Mouse (Mus musculus) kidney, postnatal 0 days (tissue): Measurements from ENCODE around the gene Fgfr2. TPM values are rescaled to one million over a fixed set of nuclear protein-coding genes. Genes with fewer than 3 reads are reported as not detected.

Experiments
- ATAC-seq: fragments of 200-750 bp; cut with Nextera tagmentation; replicated peaks from 2 replicates; pipeline ENCODE4 v1.8.0; 2017; ENCODE audit warnings: low read depth, moderate number of reproducible peaks, moderate TSS enrichment, moderate library complexity; ENCODE audit not compliant: low FRiP score
- DNase-seq: peaks from one replicate; pipeline ENCODE4 v3.0.0-alpha.2; 2016; ENCODE audit warnings: low spot score
- H3K27ac ChIP-seq: fragments of 300-500 bp; sonication (generic); 2 replicates; pipeline ENCODE4 v1.5.1; 2014; ENCODE audit warnings: mild to moderate bottlenecking
- H3K27me3 ChIP-seq: fragments of 300-500 bp; sonication (generic); 2 replicates; pipeline ENCODE4 v1.6.1; 2014; ENCODE audit warnings: low read length, mixed read lengths; ENCODE audit not compliant: insufficient read depth
- H3K36me3 ChIP-seq: fragments of 300-500 bp; sonication (generic); 2 replicates; pipeline ENCODE4 v1.6.1; 2014; ENCODE audit warnings: low read length, mixed read lengths; ENCODE audit not compliant: insufficient read depth
- H3K4me1 ChIP-seq: fragments of 300-500 bp; sonication (generic); replicated peaks from 2 replicates; pipeline ENCODE4 v1.6.1; 2014; ENCODE audit warnings: antibody characterized with exemption, low read length, mixed read lengths; ENCODE audit not compliant: insufficient read depth
- H3K4me2 ChIP-seq: fragments of 300-500 bp; sonication (generic); 2 replicates; pipeline ENCODE4 v1.6.1; 2014; ENCODE audit warnings: mild to moderate bottlenecking, low read length, moderate library complexity, mixed read lengths
- H3K4me3 ChIP-seq: fragments of 300-500 bp; sonication (generic); replicated peaks from 2 replicates; pipeline ENCODE4 v1.5.1; 2014; ENCODE audit warnings: low read depth, low read length
- H3K9ac ChIP-seq: fragments of 300-500 bp; sonication (generic); 2 replicates; pipeline ENCODE4 v1.6.1; 2014; ENCODE audit warnings: low read depth, low read length
- H3K9me3 ChIP-seq: fragments of 300-500 bp; sonication (generic); replicated peaks from 2 replicates; pipeline ENCODE4 v1.6.1; 2016; ENCODE audit warnings: low read length, inconsistent platforms, mixed read lengths
- CTCF ChIP-seq: IDR thresholded peaks from 2 replicates; pipeline ENCODE4 v1.5.1; 2016; ENCODE audit warnings: antibody characterized with exemption, low read depth, mild to moderate bottlenecking, moderate library complexity
- whole genome bisulfite sequencing: fragments of 180-500 bp; shearing (Covaris S2); extraction: QIAGEN DNeasy Blood & Tissue Kit; methylation state at CpG from one replicate; pipeline ENCODE4 v1.1.7; 2014; 5-methylcytosine and 5-hydroxymethylcytosine counted together
- polyA plus RNA-seq: library from polyadenylated mRNA; unstranded; fragments of >200 nt; fragmentation: Nextera tagmentation; extraction: Ambion mirVana; gene quantifications from 2 replicates; pipeline ENCODE4 v1.2.1, GENCODE M21; 2015

Fgfr2 gene
- polyA plus RNA-seq, 1 experiment from 2014 or later: 79.8 TPM

GRCm38 (mm10) chr7:130741099-130741498 lies 2382.1 kb downstream of the Fgfr2 start:
- Histone ChIP-seq H3K27ac (no peak overlapping the region), H3K9me3 (no peaks in the 10 kb centered on the region), H3K4me3 (no peak overlapping the region), H3K27me3 (no peaks in the 10 kb centered on the region), H3K36me3 (peaks cover 54% of the 10 kb centered on the region), H3K4me2 (no peak overlapping the region), H3K9ac (no peak overlapping the region), H3K4me1 (no peaks in the 10 kb centered on the region)
- WGBS: 85% methylated on average over 4 of the region's 4 CpGs
- DNase-seq: no peak
- no peak for ATAC-seq
- peak; percentile 35 for TF ChIP-seq CTCF

- Histone ChIP-seq H3K4me2 (no peak overlapping the region), H3K9me3 (no peaks in the 10 kb centered on the region), H3K36me3 (peaks cover 37% of the 10 kb centered on the region), H3K4me3 (no peak overlapping the region), H3K4me1 (0 out of 2 replicates have a peak, but pooled peaks cover 6% of the 10 kb centered on the region), H3K9ac (no peak overlapping the region), H3K27me3 (no peaks in the 10 kb centered on the region), H3K27ac (no peak overlapping the region)
- ATAC-seq: no peak
- no peak for DNase-seq
- WGBS: 98% methylated on average over 2 of the region's 2 CpGs
- TF ChIP-seq CTCF: peak; percentile 56
Observed at GRCm38 (mm10) chr7:130734195-130734787, 2388.9 kb downstream of the Fgfr2 start.

- WGBS: 86% methylated on average over 8 of the region's 8 CpGs
- Histone ChIP-seq H3K4me1 (0 out of 2 replicates have a peak, but pooled peaks cover 6% of the 10 kb centered on the region), H3K36me3 (peaks cover 37% of the 10 kb centered on the region), H3K27ac (no peak overlapping the region), H3K27me3 (no peaks in the 10 kb centered on the region), H3K9ac (no peak overlapping the region), H3K4me3 (no peak overlapping the region), H3K4me2 (no peak overlapping the region), H3K9me3 (no peaks in the 10 kb centered on the region)
- ATAC-seq (no peak), DNase-seq (no peak)
- TF ChIP-seq CTCF: no peak
Observed at GRCm38 (mm10) chr7:130733423-130733822, 2389.7 kb downstream of the Fgfr2 start.

- no peak for TF ChIP-seq CTCF
- Histone ChIP-seq H3K9me3 (no peaks in the 10 kb centered on the region), H3K36me3 (peaks cover 33% of the 10 kb centered on the region), H3K27me3 (no peaks in the 10 kb centered on the region), H3K9ac (no peak overlapping the region), H3K4me3 (no peak overlapping the region), H3K4me2 (no peak overlapping the region), H3K4me1 (0 out of 2 replicates have a peak, but pooled peaks cover 6% of the 10 kb centered on the region), H3K27ac (peak overlapping the region; percentile 42; the same call in 1 of the 2 replicates)
- WGBS: 50% methylated on average over 6 of the region's 6 CpGs
- DNase-seq (no peak), ATAC-seq (0 out of 2 replicates have a peak, but pooled peaks have one; percentile 40)
Observed at GRCm38 (mm10) chr7:130732908-130733307, 2390.2 kb downstream of the Fgfr2 start.

GRCm38 (mm10) chr7:130731792-130732191 lies 2391.4 kb downstream of the Fgfr2 start:
- Histone ChIP-seq H3K9me3 (no peaks in the 10 kb centered on the region), H3K27me3 (no peaks in the 10 kb centered on the region), H3K36me3 (peaks cover 28% of the 10 kb centered on the region), H3K9ac (no peak overlapping the region), H3K4me1 (peaks cover 11% of the 10 kb centered on the region), H3K4me3 (no peak overlapping the region), H3K4me2 (no peak overlapping the region), H3K27ac (no peak overlapping the region)
- ATAC-seq (no peak), DNase-seq (no peak)
- WGBS: 84% methylated on average over 7 of the region's 7 CpGs
- TF ChIP-seq CTCF: no peak

- peaks cover 14% of the 10 kb centered on the region for H3K4me1 ChIP-seq
- no peak for ATAC-seq
- no peak for TF ChIP-seq CTCF
- no peaks in the 10 kb centered on the region for H3K9me3 ChIP-seq
- no peak for DNase-seq
- no peak overlapping the region for H3K9ac ChIP-seq
- H3K36me3 ChIP-seq: peaks cover 11% of the 10 kb centered on the region; the same call in 1 of the 2 replicates
- WGBS: 74% methylated on average over 4 of the region's 4 CpGs
- H3K27me3 ChIP-seq: no peaks in the 10 kb centered on the region
- 0 out of 2 replicates have a peak overlapping the region, but pooled peaks have one; percentile 0 for H3K4me2 ChIP-seq
- 0 out of 2 replicates have a peak overlapping the region, but pooled peaks have one; percentile 54 for H3K27ac ChIP-seq
- no peak overlapping the region for H3K4me3 ChIP-seq
Observed at GRCm38 (mm10) chr7:130727560-130727959, 2395.6 kb downstream of the Fgfr2 start.
